Mouse (Mus musculus) heart, embryonic 13.5 days (tissue): ENCODE results near the gene Grin2b. TPM values are rescaled to one million over a fixed set of nuclear protein-coding genes. Genes with fewer than 3 reads are reported as not detected.

Experiments used
- ATAC-seq: fragments of 200-750 bp; cut with Nextera tagmentation; 2 replicates; pipeline ENCODE4 v1.8.0; 2017; ENCODE audit warnings: moderate TSS enrichment; ENCODE audit not compliant: insufficient number of reproducible peaks, low FRiP score, low TSS enrichment; ENCODE audit errors: extremely low read depth
- H3K27ac ChIP-seq: fragments of 300-500 bp; sonication (generic); replicated peaks from 2 replicates; pipeline ENCODE4 v1.5.1; 2015; ENCODE audit warnings: moderate library complexity, mild to moderate bottlenecking, inconsistent platforms
- H3K27me3 ChIP-seq: fragments of 300-500 bp; sonication (generic); replicated peaks from 2 replicates; pipeline ENCODE4 v1.6.1; 2015; ENCODE audit warnings: mild to moderate bottlenecking, inconsistent platforms
- H3K36me3 ChIP-seq: fragments of 300-500 bp; sonication (generic); 2 replicates; pipeline ENCODE4 v1.6.1; 2015; ENCODE audit warnings: mild to moderate bottlenecking, inconsistent platforms
- H3K4me1 ChIP-seq: fragments of 300-500 bp; sonication (generic); 2 replicates; pipeline ENCODE4 v1.6.1; 2015; ENCODE audit warnings: inconsistent platforms
- H3K4me2 ChIP-seq: fragments of 300-500 bp; sonication (generic); 2 replicates; pipeline ENCODE4 v1.6.1; 2015; ENCODE audit warnings: inconsistent platforms, mild to moderate bottlenecking, moderate library complexity
- H3K4me3 ChIP-seq: fragments of 300-500 bp; sonication (generic); 2 replicates; pipeline ENCODE4 v1.5.1; 2015; ENCODE audit warnings: moderate library complexity, mild to moderate bottlenecking, inconsistent platforms
- H3K9ac ChIP-seq: fragments of 300-500 bp; sonication (generic); 2 replicates; pipeline ENCODE4 v1.6.1; 2015; ENCODE audit warnings: inconsistent platforms, mild to moderate bottlenecking, moderate library complexity
- H3K9me3 ChIP-seq: fragments of 300-500 bp; sonication (generic); 2 replicates; pipeline ENCODE4 v1.6.1; 2016; ENCODE audit warnings: inconsistent platforms
- WGBS: fragments of 180-500 bp; shearing (Covaris S2); methylation state at CpG from one replicate; pipeline ENCODE4 v1.1.7; 2015; ENCODE audit warnings: mixed read lengths; 5-methylcytosine and 5-hydroxymethylcytosine counted together
- polyA plus RNA-seq: library from polyadenylated mRNA; unstranded; fragments of >200 nt; fragmentation: Nextera tagmentation; extraction: Ambion mirVana; gene quantifications from 2 replicates; pipeline ENCODE4 v1.2.1, GENCODE M21; 2015

Gene Grin2b
- polyA plus RNA-seq, 1 experiment from 2014 or later: 0.05 TPM

DNA sequence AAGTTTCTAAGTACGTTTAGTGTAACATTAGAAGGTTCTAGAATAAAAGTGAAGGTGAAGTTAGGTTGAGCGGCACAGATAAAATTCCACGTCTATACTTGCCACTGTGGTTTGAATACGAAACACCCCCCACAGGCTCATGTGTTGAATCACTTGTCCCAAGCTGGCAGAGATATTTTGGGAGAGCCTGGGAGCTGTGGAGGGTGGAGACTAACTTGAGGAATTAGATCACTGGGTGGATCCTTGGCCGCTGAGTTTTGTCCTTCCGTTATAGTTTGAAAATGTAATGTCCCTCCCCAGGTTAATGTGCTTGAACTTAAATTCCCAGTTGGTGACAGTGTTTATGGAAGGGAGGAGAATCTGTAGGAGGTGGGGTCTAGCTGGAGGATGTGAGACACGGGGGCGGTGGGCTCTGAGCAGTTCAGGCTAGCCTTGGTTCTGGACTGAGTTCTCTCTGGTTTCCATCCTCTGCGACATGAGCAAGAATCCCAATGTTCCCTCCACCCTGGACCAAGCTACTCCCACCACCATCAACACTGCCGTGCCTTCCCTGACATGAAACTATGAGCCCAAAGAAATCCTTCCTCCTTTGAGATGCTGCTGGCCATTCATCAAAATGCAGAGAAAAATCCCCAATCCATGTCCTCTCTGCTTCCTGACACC is 375.8 kb downstream of the Grin2b start:
- no peak overlapping the region for H3K4me3 ChIP-seq
- no peaks in the 10 kb centered on the region for H3K9me3 ChIP-seq
- no peaks in the 10 kb centered on the region for H3K36me3 ChIP-seq
- peaks cover 4% of the 10 kb centered on the region; the same call in 1 of the 2 replicates for H3K4me1 ChIP-seq
- no peak for ATAC-seq
- H3K9ac ChIP-seq: no peak overlapping the region
- H3K27ac ChIP-seq: no peak overlapping the region
- no peaks in the 10 kb centered on the region for H3K27me3 ChIP-seq
- WGBS: 62% methylated on average over 10 of the region's 10 CpGs
- H3K4me2 ChIP-seq: no peak overlapping the region

DNA sequence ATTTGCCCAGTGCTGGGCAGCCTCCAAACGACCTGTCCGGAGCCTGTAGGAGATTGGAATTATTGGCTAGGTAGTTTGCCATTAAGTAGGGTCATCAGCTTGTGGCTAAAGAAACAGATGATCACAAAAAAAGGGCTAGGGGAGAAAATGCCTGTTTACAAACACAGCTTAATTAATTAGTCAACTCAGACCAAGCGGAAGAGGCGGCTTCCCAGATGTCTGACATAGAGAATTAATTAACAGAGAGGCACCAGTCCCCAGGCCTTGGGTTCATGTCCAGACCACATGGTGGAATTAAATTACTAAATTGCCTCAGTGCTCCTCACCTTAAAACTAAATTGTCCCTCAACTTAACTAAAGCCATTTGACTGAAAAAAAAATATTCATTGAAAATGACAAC is 376.4 kb downstream of the Grin2b start:
- H3K4me3 ChIP-seq: no peak overlapping the region
- 86% methylated on average over 4 of the region's 4 CpGs for WGBS
- no peaks in the 10 kb centered on the region for H3K9me3 ChIP-seq
- H3K27me3 ChIP-seq: no peaks in the 10 kb centered on the region
- no peaks in the 10 kb centered on the region for H3K36me3 ChIP-seq
- H3K9ac ChIP-seq: no peak overlapping the region
- H3K4me2 ChIP-seq: no peak overlapping the region
- no peak for ATAC-seq
- no peak overlapping the region for H3K27ac ChIP-seq
- peaks cover 4% of the 10 kb centered on the region; the same call in 1 of the 2 replicates for H3K4me1 ChIP-seq

DNA sequence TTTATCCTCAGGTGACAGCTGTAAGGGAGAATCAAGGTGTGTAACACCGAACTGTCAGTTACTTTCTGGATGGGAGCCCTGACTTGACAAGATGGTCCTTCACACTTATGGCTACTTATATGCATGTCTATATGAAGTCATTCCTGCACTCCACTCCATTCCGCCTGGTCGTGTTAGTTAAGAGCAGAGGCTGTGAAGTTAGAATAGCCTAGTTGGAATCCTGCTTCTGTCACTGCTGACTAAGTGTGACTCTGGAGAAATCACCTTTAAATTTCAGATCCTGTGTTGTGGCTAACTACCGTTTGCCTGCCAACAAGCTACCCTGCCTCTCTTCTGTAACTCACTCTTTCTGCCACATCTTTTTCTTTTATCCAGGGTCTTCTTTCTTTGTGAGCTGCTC is 381.9 kb downstream of the Grin2b start:
- WGBS: 78% methylated on average over 4 of the region's 4 CpGs
- Histone ChIP-seq H3K9me3 (no peaks in the 10 kb centered on the region), H3K27me3 (no peaks in the 10 kb centered on the region), H3K36me3 (no peaks in the 10 kb centered on the region), H3K4me2 (no peak overlapping the region), H3K9ac (no peak overlapping the region), H3K4me3 (no peak overlapping the region), H3K27ac (no peak overlapping the region), H3K4me1 (peaks cover 9% of the 10 kb centered on the region)
- ATAC-seq: no peak

GRCm38 (mm10) chr6:135789603-135790170 is 383.6 kb downstream of the Grin2b start:
- H3K4me2 ChIP-seq: no peak overlapping the region
- WGBS: 75% methylated on average over 11 of the region's 11 CpGs
- no peaks in the 10 kb centered on the region for H3K9me3 ChIP-seq
- H3K27me3 ChIP-seq: no peaks in the 10 kb centered on the region
- H3K36me3 ChIP-seq: no peaks in the 10 kb centered on the region
- ATAC-seq: no peak
- H3K27ac ChIP-seq: no peak overlapping the region
- H3K4me3 ChIP-seq: no peak overlapping the region
- H3K4me1 ChIP-seq: peaks cover 12% of the 10 kb centered on the region
- no peak overlapping the region for H3K9ac ChIP-seq

DNA sequence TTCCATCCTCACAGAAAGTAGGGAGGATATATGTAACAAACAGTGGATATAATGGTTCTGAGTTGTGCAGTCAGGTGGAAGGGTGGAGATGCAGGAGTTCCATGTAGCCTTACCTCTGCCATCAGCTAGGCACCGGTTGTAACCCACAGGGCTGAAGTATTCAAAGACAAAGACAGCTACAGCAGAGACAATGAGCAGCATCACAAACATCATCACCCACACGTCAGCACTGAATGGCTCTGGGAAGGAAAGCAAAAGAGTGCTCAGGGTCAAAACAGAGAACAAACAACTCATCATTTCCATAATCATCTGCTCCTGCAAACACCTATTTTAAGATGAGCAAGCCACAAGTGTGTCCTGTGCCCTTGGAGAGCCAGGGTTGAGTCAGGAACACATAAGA is 398.6 kb downstream of the Grin2b start:
- H3K27me3 ChIP-seq: no peaks in the 10 kb centered on the region
- H3K36me3 ChIP-seq: no peaks in the 10 kb centered on the region
- H3K9me3 ChIP-seq: no peaks in the 10 kb centered on the region
- H3K27ac ChIP-seq: no peak overlapping the region
- H3K4me3 ChIP-seq: no peak overlapping the region
- 65% methylated on average over 2 of the region's 2 CpGs for WGBS
- H3K4me2 ChIP-seq: no peak overlapping the region
- no peak for ATAC-seq
- no peak overlapping the region for H3K9ac ChIP-seq
- H3K4me1 ChIP-seq: no peaks in the 10 kb centered on the region

GRCm38 (mm10) chr6:135767572-135767971 is 405.7 kb downstream of the Grin2b start:
- 51% methylated on average over 8 of the region's 8 CpGs for WGBS
- no peak for ATAC-seq
- H3K9ac ChIP-seq: no peak overlapping the region
- no peak overlapping the region for H3K4me3 ChIP-seq
- no peaks in the 10 kb centered on the region for H3K27me3 ChIP-seq
- no peak overlapping the region for H3K4me2 ChIP-seq
- no peaks in the 10 kb centered on the region for H3K36me3 ChIP-seq
- 0 out of 2 replicates have a peak, but pooled peaks cover 3% of the 10 kb centered on the region for H3K4me1 ChIP-seq
- no peaks in the 10 kb centered on the region for H3K9me3 ChIP-seq
- no peak overlapping the region for H3K27ac ChIP-seq

GRCm38 (mm10) chr6:135758735-135759134 is 414.6 kb downstream of the Grin2b start:
- H3K4me3 ChIP-seq: no peak overlapping the region
- H3K4me2 ChIP-seq: no peak overlapping the region
- no peaks in the 10 kb centered on the region for H3K27me3 ChIP-seq
- H3K4me1 ChIP-seq: no peaks in the 10 kb centered on the region
- H3K9me3 ChIP-seq: no peaks in the 10 kb centered on the region
- ATAC-seq: no peak
- no peak overlapping the region for H3K27ac ChIP-seq
- H3K9ac ChIP-seq: no peak overlapping the region
- 72% methylated on average over 1 of the region's 1 CpGs for WGBS
- no peaks in the 10 kb centered on the region for H3K36me3 ChIP-seq

DNA sequence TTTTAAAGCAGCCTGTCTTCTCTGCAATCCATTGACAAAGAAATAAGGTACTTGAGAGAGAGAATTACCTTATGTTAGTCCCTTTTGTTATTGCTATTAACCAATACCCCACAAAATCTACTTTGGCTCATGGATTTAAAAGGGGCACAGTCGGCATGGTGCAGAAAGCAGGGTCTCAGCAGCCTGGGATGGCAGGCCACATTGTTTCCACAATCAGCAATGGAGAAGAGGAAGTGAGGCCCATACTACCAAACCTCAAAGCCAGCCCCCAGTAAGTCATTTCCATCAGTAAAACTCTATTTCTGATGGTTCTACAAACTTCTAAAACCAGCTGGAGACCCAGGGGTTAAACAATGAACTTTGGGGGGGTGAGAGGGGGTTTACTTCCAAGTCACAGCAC is 417.2 kb downstream of the Grin2b start:
- WGBS: 52% methylated on average over 1 of the region's 1 CpGs
- no peak overlapping the region for H3K9ac ChIP-seq
- H3K9me3 ChIP-seq: no peaks in the 10 kb centered on the region
- no peak for ATAC-seq
- H3K36me3 ChIP-seq: no peaks in the 10 kb centered on the region
- no peaks in the 10 kb centered on the region for H3K4me1 ChIP-seq
- no peak overlapping the region for H3K4me3 ChIP-seq
- no peak overlapping the region for H3K27ac ChIP-seq
- H3K27me3 ChIP-seq: no peaks in the 10 kb centered on the region
- no peak overlapping the region for H3K4me2 ChIP-seq

- Histone ChIP-seq H3K27me3 (no peaks in the 10 kb centered on the region), H3K9me3 (no peaks in the 10 kb centered on the region), H3K36me3 (no peaks in the 10 kb centered on the region), H3K27ac (0 out of 2 replicates have a peak overlapping the region, but pooled peaks have one; percentile 7), H3K9ac (no peak overlapping the region), H3K4me1 (peaks cover 6% of the 10 kb centered on the region; the same call in 1 of the 2 replicates), H3K4me3 (no peak overlapping the region), H3K4me2 (no peak overlapping the region)
- ATAC-seq: no peak
- WGBS: 58% methylated on average over 6 of the region's 7 CpGs
These were observed 424.8 kb downstream of the Grin2b start for GRCm38 (mm10) chr6:135748412-135749076.

- Histone ChIP-seq H3K4me1 (peaks cover 6% of the 10 kb centered on the region; the same call in 1 of the 2 replicates), H3K4me3 (no peak overlapping the region), H3K4me2 (no peak overlapping the region), H3K9ac (no peak overlapping the region), H3K27ac (no peak overlapping the region), H3K27me3 (no peaks in the 10 kb centered on the region), H3K36me3 (no peaks in the 10 kb centered on the region), H3K9me3 (no peaks in the 10 kb centered on the region)
- ATAC-seq: no peak
- 61% methylated on average over 2 of the region's 2 CpGs for WGBS
These were observed 427.7 kb downstream of the Grin2b start for GRCm38 (mm10) chr6:135745606-135746005.

DNA sequence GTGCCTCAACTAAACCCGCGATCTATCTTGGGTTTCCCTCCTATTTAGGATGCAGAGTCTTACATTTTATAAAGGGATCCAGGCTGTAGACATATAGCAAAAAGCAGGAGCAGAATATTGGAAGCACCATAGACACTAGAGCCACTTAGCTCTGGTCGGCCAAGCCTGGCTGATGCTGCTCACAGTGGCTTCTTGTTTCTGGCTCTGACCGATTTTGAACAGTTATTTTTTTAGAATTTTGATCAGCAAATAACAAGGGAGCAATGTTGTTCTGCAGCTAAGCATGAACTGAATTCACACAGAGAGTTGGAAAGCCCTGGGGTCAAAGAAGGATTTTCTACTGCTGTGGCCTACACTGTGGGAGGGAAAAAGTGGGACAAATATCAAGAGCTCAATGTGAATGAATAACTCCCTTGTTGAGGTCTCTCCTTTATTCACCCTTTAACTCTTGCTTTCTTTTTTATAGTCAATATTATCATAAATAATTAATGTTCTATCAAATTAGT is 439.0 kb downstream of the Grin2b start:
- WGBS: 89% methylated on average over 4 of the region's 4 CpGs
- H3K4me2 ChIP-seq: no peak overlapping the region
- H3K9ac ChIP-seq: no peak overlapping the region
- no peak overlapping the region for H3K27ac ChIP-seq
- no peak for ATAC-seq
- H3K4me1 ChIP-seq: peaks cover 4% of the 10 kb centered on the region; the same call in 1 of the 2 replicates
- no peaks in the 10 kb centered on the region for H3K27me3 ChIP-seq
- H3K36me3 ChIP-seq: no peaks in the 10 kb centered on the region
- 0 out of 2 replicates have a peak, but pooled peaks cover 6% of the 10 kb centered on the region for H3K9me3 ChIP-seq
- H3K4me3 ChIP-seq: no peak overlapping the region
